Mouse (Mus musculus): ENCODE measurements around the gene Inafm2. TPM values are rescaled to one million over a fixed set of nuclear protein-coding genes. Genes with fewer than 3 reads are reported as not detected.

Inafm2 gene
- polyA plus RNA-seq, 1 experiment: 8.1 TPM

DNA sequence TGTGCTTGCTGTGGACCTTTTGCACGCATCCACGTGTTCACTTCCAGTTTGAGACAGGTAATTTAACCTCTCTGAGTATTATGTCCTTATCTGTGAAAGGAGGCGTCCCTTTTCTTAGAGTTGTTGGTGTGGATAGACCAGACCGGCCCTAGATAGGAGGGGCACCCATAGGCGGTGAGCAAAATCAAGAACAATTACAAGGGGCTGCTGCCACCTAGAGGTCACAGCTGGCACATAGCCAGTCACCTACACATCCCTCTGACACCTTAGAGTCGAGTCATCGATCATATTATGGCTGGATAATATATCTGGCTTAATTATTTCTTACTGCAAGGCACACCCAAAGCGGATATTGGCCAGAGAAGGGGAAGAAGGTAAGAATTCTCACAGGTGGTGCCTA is 14.3 kb downstream of the Inafm2 start:
- peak; percentile 56 for DNase-seq
- H3K27ac ChIP-seq (ENCODE audit: insufficient read depth, low read depth, low read length): no peak overlapping the region
- peak; percentile 69 for TF ChIP-seq CTCF (conservative IDR thresholded peaks at IDR 0.05; ENCODE audit: insufficient read depth, insufficient read length, low read depth, low read length)
- TF ChIP-seq POLR2A (IDR thresholded peaks at IDR 0.05; ENCODE audit: low read depth, low read length): no peak
- peaks cover 14% of the 10 kb centered on the region; the same call in 1 of the 2 replicates for H3K4me1 ChIP-seq (ENCODE audit: control insufficient read depth, insufficient read depth, low read length)
- H3K4me3 ChIP-seq (ENCODE audit: insufficient read depth, low read depth, low read length): no peak overlapping the region
- no peaks in the 10 kb centered on the region for H3K27me3 ChIP-seq (replicated peaks; ENCODE audit: control insufficient read depth, insufficient read depth, low read length)
- H3K36me3 ChIP-seq (ENCODE audit: control insufficient read depth, insufficient read depth, low read length): no peaks in the 10 kb centered on the region
- WGBS: 23% methylated on average over 8 of the region's 8 CpGs

DNA sequence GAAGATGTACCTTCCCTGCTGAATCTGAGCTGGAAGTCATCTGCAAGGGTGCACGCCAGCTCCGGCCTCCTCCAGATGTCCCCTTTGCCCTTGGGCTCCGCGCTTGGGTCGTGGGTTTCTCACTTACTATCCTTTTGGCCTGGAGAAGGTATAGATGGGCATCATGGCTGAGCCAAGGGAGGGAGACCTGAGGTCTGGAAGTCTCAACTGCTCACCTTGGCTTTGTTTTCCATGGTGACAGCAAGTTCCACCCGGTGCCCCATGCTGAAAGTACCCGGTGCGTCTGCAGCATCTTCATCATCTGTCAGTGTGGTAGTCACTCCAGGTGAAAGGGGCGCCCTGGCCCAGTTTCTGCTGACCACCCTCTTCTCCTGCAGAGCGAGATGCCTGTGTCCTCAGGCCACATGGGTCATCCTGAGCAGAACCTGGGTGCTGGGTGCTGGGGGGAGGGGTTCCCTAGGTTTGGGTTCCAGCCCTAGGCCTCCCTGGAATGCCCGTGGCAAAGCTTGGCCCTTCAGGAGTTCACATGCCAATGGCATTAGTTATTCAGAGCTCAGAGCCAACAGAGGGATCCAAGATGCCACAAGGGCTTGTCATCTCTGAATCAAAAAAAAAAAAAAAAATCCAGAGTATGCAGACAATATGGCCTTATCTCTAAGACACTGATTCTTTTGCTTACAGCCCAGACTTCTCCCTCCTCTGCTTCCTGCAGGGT is 14.9 kb downstream of the Inafm2 start:
- peaks cover 14% of the 10 kb centered on the region; the same call in 1 of the 2 replicates for H3K4me1 ChIP-seq (ENCODE audit: control insufficient read depth, insufficient read depth, low read length)
- no peak overlapping the region for H3K4me3 ChIP-seq (ENCODE audit: insufficient read depth, low read depth, low read length)
- H3K36me3 ChIP-seq (ENCODE audit: control insufficient read depth, insufficient read depth, low read length): no peaks in the 10 kb centered on the region
- no peak overlapping the region for H3K27ac ChIP-seq (ENCODE audit: insufficient read depth, low read depth, low read length)
- H3K27me3 ChIP-seq (replicated peaks; ENCODE audit: control insufficient read depth, insufficient read depth, low read length): no peaks in the 10 kb centered on the region
- WGBS: 84% methylated on average over 11 of the region's 11 CpGs
- DNase-seq: no peak
- no peak for TF ChIP-seq CTCF (conservative IDR thresholded peaks at IDR 0.05; ENCODE audit: insufficient read depth, insufficient read length, low read depth, low read length)
- no peak for TF ChIP-seq POLR2A (IDR thresholded peaks at IDR 0.05; ENCODE audit: low read depth, low read length)

DNA sequence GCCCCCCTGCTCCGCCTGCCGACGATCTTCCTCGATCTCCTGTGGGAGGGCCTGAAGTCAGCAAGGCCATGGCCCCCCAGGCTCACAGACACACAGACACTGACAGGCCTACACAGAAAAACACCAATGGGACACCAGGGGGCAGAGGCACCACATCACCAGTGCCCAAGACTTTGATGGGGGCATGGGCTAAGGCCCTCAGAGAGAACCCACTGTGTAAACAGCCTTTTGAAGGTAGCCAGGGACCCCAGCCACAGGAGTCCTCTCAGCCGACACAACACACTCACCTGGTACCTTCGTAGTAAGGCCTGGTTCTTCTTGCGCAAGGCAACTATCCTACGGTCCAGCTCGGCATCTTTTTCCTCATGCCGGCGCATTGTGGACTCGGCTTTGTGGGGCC is 15.8 kb downstream of the Inafm2 start:
- peaks cover 14% of the 10 kb centered on the region; the same call in 1 of the 2 replicates for H3K4me1 ChIP-seq (ENCODE audit: control insufficient read depth, insufficient read depth, low read length)
- peak overlapping the region; percentile 54 for H3K4me3 ChIP-seq (ENCODE audit: insufficient read depth, low read depth, low read length)
- H3K36me3 ChIP-seq (ENCODE audit: control insufficient read depth, insufficient read depth, low read length): no peaks in the 10 kb centered on the region
- H3K27me3 ChIP-seq (replicated peaks; ENCODE audit: control insufficient read depth, insufficient read depth, low read length): no peaks in the 10 kb centered on the region
- TF ChIP-seq POLR2A (IDR thresholded peaks at IDR 0.05; ENCODE audit: low read depth, low read length): no peak
- 0 out of 2 replicates have a peak, but pooled peaks have one; percentile 5 for TF ChIP-seq CTCF (conservative IDR thresholded peaks at IDR 0.05; ENCODE audit: insufficient read depth, insufficient read length, low read depth, low read length)
- WGBS: 87% methylated on average over 12 of the region's 12 CpGs
- peak overlapping the region; percentile 96 for H3K27ac ChIP-seq (ENCODE audit: insufficient read depth, low read depth, low read length)
- no peak for DNase-seq

DNA sequence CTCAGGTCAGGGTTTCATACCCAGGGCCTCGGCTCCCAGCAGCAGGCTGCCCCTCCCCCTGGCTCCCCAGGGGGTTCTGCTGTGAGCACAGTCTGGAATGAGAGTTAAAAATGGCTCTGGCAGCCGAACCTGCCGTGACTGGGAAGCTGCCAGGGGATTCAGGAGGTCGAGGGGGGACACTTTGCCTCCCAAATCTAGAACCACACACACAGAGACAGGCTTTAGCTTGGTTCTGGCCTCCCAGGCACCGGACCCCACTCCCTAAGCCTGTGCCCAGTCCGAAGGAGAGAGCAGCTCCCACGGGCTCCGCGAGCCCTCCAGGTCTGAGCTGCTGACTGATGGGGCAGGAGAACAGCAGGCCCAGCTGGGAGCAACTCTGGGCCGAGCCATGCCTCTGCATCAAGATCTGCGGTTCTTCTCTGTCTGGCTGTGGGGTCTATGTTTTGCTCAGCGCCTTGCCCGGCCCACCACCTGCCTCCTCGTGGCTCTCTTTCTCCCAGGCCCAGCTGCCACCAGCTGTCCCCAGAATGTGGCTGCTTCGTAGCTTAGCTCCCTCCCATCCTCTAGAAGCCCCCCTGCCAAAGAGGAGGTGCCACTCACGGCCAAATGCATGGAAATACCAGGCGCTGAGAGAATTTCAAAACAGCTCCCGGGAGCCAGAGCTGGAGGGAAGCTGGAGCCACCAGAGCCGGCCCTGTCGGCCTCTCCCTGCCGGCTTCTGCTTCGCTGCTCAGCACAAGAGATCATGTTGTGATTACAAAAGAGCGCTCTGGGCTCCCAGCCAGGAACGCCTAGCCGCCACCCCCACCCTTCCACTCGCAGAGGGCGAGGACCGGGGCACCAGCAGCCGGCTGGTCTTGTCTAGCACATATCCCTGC is 16.6 kb downstream of the Inafm2 start, which contains the start of gene Ccdc9b:
Gene Ccdc9b (minus strand): TSS at position 756 of the 878 bp plus-strand sequence.
- Histone ChIP-seq H3K27ac (ENCODE audit: insufficient read depth, low read depth, low read length) (peak within 1 kb of the TSS; percentile 96), H3K4me1 (ENCODE audit: control insufficient read depth, insufficient read depth, low read length) (peaks cover 14% of the 10 kb centered on the region; the same call in 1 of the 2 replicates), H3K36me3 (ENCODE audit: control insufficient read depth, insufficient read depth, low read length) (no peaks in the 10 kb centered on the region), H3K4me3 (ENCODE audit: insufficient read depth, low read depth, low read length) (peak within 1 kb of the TSS; percentile 54), H3K27me3 (replicated peaks; ENCODE audit: control insufficient read depth, insufficient read depth, low read length) (no peaks in the 10 kb centered on the region)
- TF ChIP-seq CTCF (conservative IDR thresholded peaks at IDR 0.05; ENCODE audit: insufficient read depth, insufficient read length, low read depth, low read length) (no peak), POLR2A (IDR thresholded peaks at IDR 0.05; ENCODE audit: low read depth, low read length) (no peak)
- 7% methylated on average over 29 of the region's 29 CpGs for WGBS
- peak; percentile 97 for DNase-seq

- WGBS: 6% methylated on average over 10 of the region's 10 CpGs
- H3K4me1 ChIP-seq (ENCODE audit: control insufficient read depth, insufficient read depth, low read length): peaks cover 14% of the 10 kb centered on the region; the same call in 1 of the 2 replicates
Measured at GRCm38 (mm10) chr2:118762784-118763148, 17.2 kb downstream of the Inafm2 start.

GRCm38 (mm10) chr2:118763469-118763868 is 17.9 kb downstream of the Inafm2 start:
- no peaks in the 10 kb centered on the region for H3K36me3 ChIP-seq (ENCODE audit: control insufficient read depth, insufficient read depth, low read length)
- peaks cover 14% of the 10 kb centered on the region; the same call in 1 of the 2 replicates for H3K4me1 ChIP-seq (ENCODE audit: control insufficient read depth, insufficient read depth, low read length)
- peak overlapping the region; percentile 96 for H3K27ac ChIP-seq (ENCODE audit: insufficient read depth, low read depth, low read length)
- 68% methylated on average over 7 of the region's 7 CpGs for WGBS
- H3K4me3 ChIP-seq (ENCODE audit: insufficient read depth, low read depth, low read length): no peak overlapping the region
- no peaks in the 10 kb centered on the region for H3K27me3 ChIP-seq (replicated peaks; ENCODE audit: control insufficient read depth, insufficient read depth, low read length)
- TF ChIP-seq CTCF (conservative IDR thresholded peaks at IDR 0.05; ENCODE audit: insufficient read depth, insufficient read length, low read depth, low read length) (no peak), POLR2A (IDR thresholded peaks at IDR 0.05; ENCODE audit: low read depth, low read length) (no peak)
- peak; percentile 68 for DNase-seq

More at GRCm38 (mm10) chr2:118762784-118763148, 17.2 kb downstream of the Inafm2 start:
- TF ChIP-seq POLR2A (IDR thresholded peaks at IDR 0.05; ENCODE audit: low read depth, low read length) (no peak), CTCF (conservative IDR thresholded peaks at IDR 0.05; ENCODE audit: insufficient read depth, insufficient read length, low read depth, low read length) (no peak)
- no peak for DNase-seq
- no peaks in the 10 kb centered on the region for H3K36me3 ChIP-seq (ENCODE audit: control insufficient read depth, insufficient read depth, low read length)
- peak overlapping the region; percentile 96 for H3K27ac ChIP-seq (ENCODE audit: insufficient read depth, low read depth, low read length)
- peak overlapping the region; percentile 8; the same call in 1 of the 2 replicates for H3K4me3 ChIP-seq (ENCODE audit: insufficient read depth, low read depth, low read length)
- H3K27me3 ChIP-seq (replicated peaks; ENCODE audit: control insufficient read depth, insufficient read depth, low read length): no peaks in the 10 kb centered on the region
